Mouse (Mus musculus) urinary bladder, postnatal 10 days (tissue): ENCODE results near the gene Mterf1a.
"Not testable (repeated sequence)": the region's sequence is repeated elsewhere in the genome, so short reads cannot be mapped to it uniquely, and the experiment has no call there.

Experiments used
- DNase-seq: peaks from one replicate; pipeline ENCODE4 v3.0.0; 2022; ENCODE audit warnings: low spot score

The Mterf1a gene

GRCm38 (mm10) chr5:3893459-3894293 lies at the start of gene Mterf1a:
Gene Mterf1a (minus strand): TSS chr5:3893933.
- DNase-seq = not testable (repeated sequence)

GRCm38 (mm10) chr5:3943169-3943568 lies 49.4 kb upstream of the Mterf1a start:
- DNase-seq = not testable (repeated sequence)

- no peak for DNase-seq
These were observed 47.5 kb upstream of the Mterf1a start for GRCm38 (mm10) chr5:3941240-3941639.

- no peak for DNase-seq
These were observed 45.6 kb upstream of the Mterf1a start for GRCm38 (mm10) chr5:3939335-3939734.

GRCm38 (mm10) chr5:3938905-3939304 lies 45.2 kb upstream of the Mterf1a start:
- no peak for DNase-seq

GRCm38 (mm10) chr5:3935778-3936554 lies 42.2 kb upstream of the Mterf1a start:
- no peak for DNase-seq

- DNase-seq = no peak
These were observed 41.5 kb upstream of the Mterf1a start for GRCm38 (mm10) chr5:3935266-3935665.

- no peak for DNase-seq
These were observed 39.8 kb upstream of the Mterf1a start for GRCm38 (mm10) chr5:3933551-3933950.

- no peak for DNase-seq
These were observed 37.9 kb upstream of the Mterf1a start for GRCm38 (mm10) chr5:3931636-3932035.

GRCm38 (mm10) chr5:3930760-3931159 lies 37.0 kb upstream of the Mterf1a start:
- DNase-seq = no peak

- DNase-seq = no peak
These were observed 34.9 kb upstream of the Mterf1a start for GRCm38 (mm10) chr5:3928690-3929046.

- DNase-seq = no peak
These were observed 34.3 kb upstream of the Mterf1a start, which contains the start of gene Akap9 for GRCm38 (mm10) chr5:3927801-3928689. Gene Akap9 (plus strand): TSS chr5:3928054.

GRCm38 (mm10) chr5:3926666-3927065 lies 32.9 kb upstream of the Mterf1a start:
- DNase-seq = no peak

GRCm38 (mm10) chr5:3922350-3922749 lies 28.6 kb upstream of the Mterf1a start:
- DNase-seq = no peak

- no peak for DNase-seq
These were observed 11.7 kb upstream of the Mterf1a start for GRCm38 (mm10) chr5:3905471-3905870.

- DNase-seq = not testable (repeated sequence)
These were observed 524 bp upstream of the Mterf1a start for GRCm38 (mm10) chr5:3894294-3894619.

- no peak for DNase-seq
These were observed 4.5 kb downstream of the Mterf1a start for GRCm38 (mm10) chr5:3889201-3889600.

GRCm38 (mm10) chr5:3886862-3887261 lies 6.9 kb downstream of the Mterf1a start:
- not testable (repeated sequence) for DNase-seq

- no peak for DNase-seq
These were observed 20.2 kb downstream of the Mterf1a start for GRCm38 (mm10) chr5:3873485-3873884.

GRCm38 (mm10) chr5:3872348-3872747 lies 21.4 kb downstream of the Mterf1a start:
- DNase-seq = no peak

- DNase-seq = no peak
These were observed 23.6 kb downstream of the Mterf1a start for GRCm38 (mm10) chr5:3870161-3870560.

GRCm38 (mm10) chr5:3845026-3845425 lies 48.7 kb downstream of the Mterf1a start, which contains the start of gene Lrrd1:
Gene Lrrd1 (plus strand): TSS chr5:3845173.
- no peak for DNase-seq
